Mouse (Mus musculus): ENCODE measurements around the gene Epo. TPM values are rescaled to one million over a fixed set of nuclear protein-coding genes. Genes with fewer than 3 reads are reported as not detected.

The Epo gene
- not detected in 2 replicates for polyA plus RNA-seq (2015; fragmentation: Nextera tagmentation; extraction: Ambion mirVana)

GRCm38 (mm10) chr5:137533117-137533827, at the start of gene Epo, which contains the start of gene Gnb2:
TSS of gene Epo (minus strand) at chr5:137533242.
TSS of gene Gnb2 (minus strand) at chr5:137533510.

DNA sequence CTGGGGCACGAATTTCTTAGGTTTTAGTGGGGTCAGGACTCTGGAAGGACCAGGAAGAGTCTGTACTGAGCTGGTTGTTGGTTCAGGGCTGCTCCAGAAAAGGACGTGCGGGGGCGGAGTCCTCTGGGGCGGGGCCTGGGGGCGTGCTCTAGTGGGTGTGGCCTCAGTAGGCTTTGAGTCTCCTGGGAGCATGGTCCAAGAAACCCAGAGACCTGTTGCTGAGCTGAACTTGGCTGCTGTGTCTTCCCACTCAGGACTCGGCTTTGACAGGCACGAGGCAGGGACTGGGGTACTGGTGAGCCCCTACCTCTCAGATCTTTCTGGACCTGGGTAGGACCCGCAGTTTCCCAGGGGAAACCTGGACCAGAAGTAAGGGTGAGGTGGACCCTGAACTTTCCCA, 36.6 kb upstream of the Epo start, which contains the start of gene Tfr2:
Gene Tfr2 (plus strand): TSS at position 176 of the 400 bp plus-strand sequence.

GRCm38 (mm10) chr5:137553411-137553837, 20.4 kb upstream of the Epo start, which contains the start of gene Actl6b:
TSS of gene Actl6b (plus strand) at chr5:137553517.

GRCm38 (mm10) chr5:137518436-137518835, 14.6 kb downstream of the Epo start, which contains the start of gene Gigyf1:
TSS of gene Gigyf1 (plus strand) at chr5:137518548.

DNA sequence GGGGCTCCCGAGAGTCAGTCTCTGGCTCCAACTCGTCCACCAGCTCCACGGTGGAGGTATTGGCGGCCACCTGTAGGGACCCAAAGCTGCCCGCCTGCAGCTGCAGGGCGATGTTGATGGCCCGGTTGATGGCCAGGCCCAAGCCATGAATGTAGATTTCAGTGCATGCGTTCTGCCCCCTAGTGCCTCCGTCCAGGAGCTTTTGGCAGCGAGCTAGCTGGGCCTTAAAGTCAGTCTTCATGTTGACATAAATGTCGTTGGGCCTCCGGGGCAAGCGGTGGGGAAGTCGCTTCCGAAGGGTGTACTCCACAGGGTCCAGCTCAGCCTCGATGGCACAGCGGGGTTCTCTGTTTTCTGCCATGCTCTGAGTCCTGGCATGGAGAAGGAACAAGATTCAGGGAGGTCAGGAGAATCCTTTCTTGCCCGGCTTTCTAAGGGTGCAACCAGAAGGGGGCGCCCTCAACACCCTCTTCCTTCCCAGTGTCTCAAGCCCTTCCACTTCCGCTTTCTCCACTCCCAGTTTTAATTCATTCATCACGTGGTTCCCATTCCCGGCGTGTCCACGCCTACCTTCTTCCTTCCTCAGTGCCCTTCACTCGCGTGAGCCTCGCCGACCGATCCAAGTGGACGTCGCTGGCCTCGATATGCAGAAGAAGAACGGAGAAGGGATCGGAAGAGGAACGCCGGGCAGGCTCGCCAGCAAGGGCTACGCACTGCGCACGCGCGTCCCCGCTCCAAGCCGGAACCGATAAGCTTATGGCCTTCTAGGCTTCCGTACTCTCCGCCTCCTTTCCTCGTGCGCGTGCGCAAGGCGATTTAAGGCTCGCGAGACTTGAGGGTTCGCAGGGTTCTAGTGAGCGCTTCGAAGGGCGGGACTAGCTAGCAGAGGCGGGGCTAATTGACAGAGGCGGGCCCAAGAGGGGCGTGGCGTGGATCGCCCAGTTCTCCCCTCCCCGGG, 31.1 kb downstream of the Epo start, which contains the start of gene Pop7:
Gene Pop7 (minus strand): TSS at position 810 of the 958 bp plus-strand sequence.

GRCm38 (mm10) chr5:137476964-137477363, 56.1 kb downstream of the Epo start, which contains the start of gene Zan:
TSS of gene Zan (minus strand) at chr5:137477064.

Small RNA genes lying within 50 kb of the gene (microRNA-seq; reads per million reads assigned to microRNA genes)
- 1.2 reads per million for gene Mir6418

Other genes starting within 250 kb of the Epo start
- 188 and 212 TPM in 2 replicates for gene Ache, start 245.7 kb downstream of the Epo start, polyA plus RNA-seq (2015; fragmentation: Nextera tagmentation; extraction: Ambion mirVana)
- gene Ufsp1, start 238.6 kb downstream of the Epo start, polyA plus RNA-seq (2015; fragmentation: Nextera tagmentation; extraction: Ambion mirVana), result 37.3 and 43.0 TPM in 2 replicates
- gene Srrt, start 225.6 kb downstream of the Epo start, polyA plus RNA-seq (2015; fragmentation: Nextera tagmentation; extraction: Ambion mirVana), result 46.0 and 56.6 TPM in 2 replicates
- gene Trip6, start 218.8 kb downstream of the Epo start, polyA plus RNA-seq (2015; fragmentation: Nextera tagmentation; extraction: Ambion mirVana), result 12.2 and 12.7 TPM in 2 replicates
- gene Slc12a9, start 199.6 kb downstream of the Epo start, polyA plus RNA-seq (2015; fragmentation: Nextera tagmentation; extraction: Ambion mirVana), result 28.1 and 31.7 TPM in 2 replicates
- gene Ephb4, start 183.1 kb downstream of the Epo start, polyA plus RNA-seq (2015; fragmentation: Nextera tagmentation; extraction: Ambion mirVana), result 5.3 and 5.5 TPM in 2 replicates
- gene Zan, start 56.2 kb downstream of the Epo start, polyA plus RNA-seq (2015; fragmentation: Nextera tagmentation; extraction: Ambion mirVana), result 0.14 and 0.22 TPM in 2 replicates
- 85.2 and 85.8 TPM in 2 replicates for gene Pop7, start 30.7 kb downstream of the Epo start, polyA plus RNA-seq (2015; fragmentation: Nextera tagmentation; extraction: Ambion mirVana)
- gene Gigyf1, start 14.7 kb downstream of the Epo start, polyA plus RNA-seq (2015; fragmentation: Nextera tagmentation; extraction: Ambion mirVana), result 14.3 and 16.3 TPM in 2 replicates
- gene Gnb2, start 268 bp upstream of the Epo start, polyA plus RNA-seq (2015; fragmentation: Nextera tagmentation; extraction: Ambion mirVana), result 624 and 644 TPM in 2 replicates
- gene Actl6b, start 20.3 kb upstream of the Epo start, polyA plus RNA-seq (2015; fragmentation: Nextera tagmentation; extraction: Ambion mirVana), result 159 and 196 TPM in 2 replicates
- 9.2 and 12.8 TPM in 2 replicates for gene Tfr2, start 36.6 kb upstream of the Epo start, polyA plus RNA-seq (2015; fragmentation: Nextera tagmentation; extraction: Ambion mirVana)
- 95.2 and 98.7 TPM in 2 replicates for gene Mospd3, start 67.8 kb upstream of the Epo start, polyA plus RNA-seq (2015; fragmentation: Nextera tagmentation; extraction: Ambion mirVana)
- 52.0 and 67.0 TPM in 2 replicates for gene Pcolce, start 80.5 kb upstream of the Epo start, polyA plus RNA-seq (2015; fragmentation: Nextera tagmentation; extraction: Ambion mirVana)
- 0.14 TPM in 1 of 2 replicates, not detected in the other for gene Fbxo24, start 95.8 kb upstream of the Epo start, polyA plus RNA-seq (2015; fragmentation: Nextera tagmentation; extraction: Ambion mirVana)
- 17.9 and 18.3 TPM in 2 replicates for gene Lrch4, start 95.9 kb upstream of the Epo start, polyA plus RNA-seq (2015; fragmentation: Nextera tagmentation; extraction: Ambion mirVana)
- 2.6 and 5.1 TPM in 2 replicates for gene Gm20605, start 95.9 kb upstream of the Epo start, polyA plus RNA-seq (2015; fragmentation: Nextera tagmentation; extraction: Ambion mirVana)
- 3.2 and 4.3 TPM in 2 replicates for gene Sap25, start 108.1 kb upstream of the Epo start, polyA plus RNA-seq (2015; fragmentation: Nextera tagmentation; extraction: Ambion mirVana)
- 0.13 and 0.28 TPM in 2 replicates for gene Irs3, start 112.5 kb upstream of the Epo start, polyA plus RNA-seq (2015; fragmentation: Nextera tagmentation; extraction: Ambion mirVana)
- 23.7 and 24.8 TPM in 2 replicates for gene Agfg2, start 151.5 kb upstream of the Epo start, polyA plus RNA-seq (2015; fragmentation: Nextera tagmentation; extraction: Ambion mirVana)
- gene Nyap1, start 208.4 kb upstream of the Epo start, polyA plus RNA-seq (2015; fragmentation: Nextera tagmentation; extraction: Ambion mirVana), result 26.4 and 29.9 TPM in 2 replicates
- 413 and 448 TPM in 2 replicates for gene Tsc22d4, start 212.5 kb upstream of the Epo start, polyA plus RNA-seq (2015; fragmentation: Nextera tagmentation; extraction: Ambion mirVana)
- 53.2 and 55.8 TPM in 2 replicates for gene Ppp1r35, start 245.6 kb upstream of the Epo start, polyA plus RNA-seq (2015; fragmentation: Nextera tagmentation; extraction: Ambion mirVana)

All from neural tube, postnatal 0 days (tissue).